Mouse (Mus musculus) lung, postnatal 14 days (tissue): Measurements from ENCODE around the gene Slc22a14.
A peak's percentile ranks its signal among the peaks of the same experiment; 100 is the strongest.
"Not testable (repeated sequence)": the region's sequence is repeated elsewhere in the genome, so short reads cannot be mapped to it uniquely, and the experiment has no call there.

ENCODE experiments used
- DNase-seq: peaks from one replicate; pipeline ENCODE4 v3.0.0; 2021

Gene Slc22a14

GRCm38 (mm10) chr9:119256161-119256560 is 109.2 kb downstream of the Slc22a14 start:
- DNase-seq, result no peak

- DNase-seq, result no peak
Observed at GRCm38 (mm10) chr9:119255096-119255495, 110.3 kb downstream of the Slc22a14 start.

GRCm38 (mm10) chr9:119254187-119254586 is 111.2 kb downstream of the Slc22a14 start:
- no peak for DNase-seq

- no peak for DNase-seq
Observed at GRCm38 (mm10) chr9:119247996-119248395, 117.4 kb downstream of the Slc22a14 start.

GRCm38 (mm10) chr9:119246826-119247225 is 118.5 kb downstream of the Slc22a14 start:
- DNase-seq, result peak; percentile 36

GRCm38 (mm10) chr9:119243981-119244380 is 121.4 kb downstream of the Slc22a14 start:
- DNase-seq, result no peak

GRCm38 (mm10) chr9:119241169-119241865 is 124.0 kb downstream of the Slc22a14 start:
- no peak for DNase-seq

- DNase-seq, result no peak
Observed at GRCm38 (mm10) chr9:119240286-119240997, 124.9 kb downstream of the Slc22a14 start.

- no peak for DNase-seq
Observed at GRCm38 (mm10) chr9:119239274-119239673, 126.1 kb downstream of the Slc22a14 start.

- DNase-seq, result no peak
Observed at GRCm38 (mm10) chr9:119238796-119239195, 126.6 kb downstream of the Slc22a14 start.

- DNase-seq, result no peak
Observed at GRCm38 (mm10) chr9:119231552-119231951, 133.8 kb downstream of the Slc22a14 start.

GRCm38 (mm10) chr9:119230829-119231228 is 134.5 kb downstream of the Slc22a14 start:
- DNase-seq, result no peak

- no peak for DNase-seq
Observed at GRCm38 (mm10) chr9:119220249-119220648, 145.1 kb downstream of the Slc22a14 start.

- DNase-seq, result no peak
Observed at GRCm38 (mm10) chr9:119219667-119220066, 145.7 kb downstream of the Slc22a14 start.

- DNase-seq, result not testable (repeated sequence)
Observed at GRCm38 (mm10) chr9:119215341-119215740, 150.0 kb downstream of the Slc22a14 start.

GRCm38 (mm10) chr9:119214601-119215000 is 150.8 kb downstream of the Slc22a14 start:
- no peak for DNase-seq

GRCm38 (mm10) chr9:119212996-119213395 is 152.4 kb downstream of the Slc22a14 start:
- no peak for DNase-seq

- DNase-seq, result no peak
Observed at GRCm38 (mm10) chr9:119208998-119209397, 156.4 kb downstream of the Slc22a14 start, which contains the start of gene Slc22a13. Gene Slc22a13 (minus strand): TSS chr9:119209098.

GRCm38 (mm10) chr9:119207113-119207512 is 158.2 kb downstream of the Slc22a14 start:
- DNase-seq, result no peak

- no peak for DNase-seq
Observed at GRCm38 (mm10) chr9:119206666-119207065, 158.7 kb downstream of the Slc22a14 start.

GRCm38 (mm10) chr9:119205756-119206155 is 159.6 kb downstream of the Slc22a14 start:
- DNase-seq, result no peak

- DNase-seq, result no peak
Observed at GRCm38 (mm10) chr9:119203617-119204016, 161.7 kb downstream of the Slc22a14 start.

GRCm38 (mm10) chr9:119201653-119202052 is 163.7 kb downstream of the Slc22a14 start:
- no peak for DNase-seq

- no peak for DNase-seq
Observed at GRCm38 (mm10) chr9:119199151-119199861, 166.0 kb downstream of the Slc22a14 start.
